Mouse (Mus musculus) olfactory bulb, adult 2 months (tissue): ENCODE measurements around the gene Rpusd4.

Source experiments
- CTCF ChIP-seq: fragments of 200-500 bp; IDR thresholded peaks from 2 replicates; pipeline ENCODE4 v1.5.1; 2012; ENCODE audit warnings: low read depth, mild to moderate bottlenecking, low read length, moderate library complexity; ENCODE audit not compliant: insufficient read depth
- POLR2A ChIP-seq: fragments of 200-500 bp; IDR thresholded peaks from 2 replicates; pipeline ENCODE4 v1.6.1; 2012; ENCODE audit warnings: mild to moderate bottlenecking, low read depth, low read length, moderate library complexity; ENCODE audit not compliant: insufficient read depth

- TF ChIP-seq CTCF (no peak), POLR2A (no peak)
Observed at GRCm38 (mm10) chr9:35286351-35286750, 18.7 kb downstream of the Rpusd4 start.
